In the genomic region with DNA sequence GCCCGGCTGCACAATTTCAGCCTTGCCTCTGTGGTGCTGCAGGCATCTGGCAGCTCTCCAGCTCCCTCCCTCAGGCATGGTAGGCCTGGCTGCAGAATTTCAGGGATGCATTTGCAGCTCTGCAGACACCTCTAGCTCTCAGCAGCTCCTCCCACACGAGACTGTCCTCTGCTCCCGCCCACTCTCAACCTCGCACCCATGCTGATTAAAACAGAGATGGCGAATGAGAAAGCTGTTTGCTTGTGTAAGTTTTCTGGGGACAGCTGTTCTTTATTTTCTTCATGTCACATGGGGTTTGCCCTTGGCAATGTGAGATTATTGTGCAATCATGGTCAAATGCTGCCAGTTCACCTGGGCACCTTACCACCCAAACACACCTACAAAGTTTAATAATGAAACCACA, we compare ENCODE assay signal across 8 mouse cellular contexts.
DNase-seq lines count a peak whose midpoint lies in the region; ATAC-seq and TF ChIP-seq lines count a peak whose summit lies in the region.

No protein-coding gene starts in this region.

- no peaks in the 10 kb centered on the region for H3K36me3 ChIP-seq in forebrain, embryonic 16.5 days (ENCODE audit: control insufficient read depth, insufficient read depth)
- peaks cover 4% of the 10 kb centered on the region; the same call in 1 of the 2 replicates for H3K36me3 ChIP-seq in lung, postnatal 0 days (ENCODE audit: insufficient read depth, low read length)

- H3K9ac ChIP-seq in forebrain, embryonic 16.5 days (replicated peaks; ENCODE audit: low read depth, low read length), result no peak overlapping the region
- no peak overlapping the region for H3K9ac ChIP-seq in lung, postnatal 0 days (replicated peaks; ENCODE audit: low read depth)

- H3K27me3 ChIP-seq in forebrain, embryonic 16.5 days (replicated peaks; ENCODE audit: control insufficient read depth, insufficient read depth, low read length), result no peaks in the 10 kb centered on the region
- H3K27me3 ChIP-seq in lung, postnatal 0 days (replicated peaks; ENCODE audit: insufficient read depth, low read length), result no peaks in the 10 kb centered on the region

- TF ChIP-seq CTCF in lung, postnatal 0 days (IDR thresholded peaks at IDR 0.05), result no peak

- no peaks in the 10 kb centered on the region for H3K9me3 ChIP-seq in forebrain, embryonic 16.5 days (ENCODE audit: control insufficient read depth, low read length)
- no peaks in the 10 kb centered on the region for H3K9me3 ChIP-seq in lung, postnatal 0 days (ENCODE audit: low read length)

- H3K4me3 ChIP-seq in forebrain, embryonic 16.5 days (replicated peaks; ENCODE audit: low read length), result no peak overlapping the region
- H3K4me3 ChIP-seq in lung, postnatal 0 days (ENCODE audit: low read depth, low read length), result no peak overlapping the region

- H3K4me1 ChIP-seq in forebrain, embryonic 16.5 days (replicated peaks; ENCODE audit: control insufficient read depth, insufficient read depth, low read length), result peaks cover 10% of the 10 kb centered on the region
- no peaks in the 10 kb centered on the region for H3K4me1 ChIP-seq in lung, postnatal 0 days (ENCODE audit: insufficient read depth, low read depth, low read length)

- H3K27ac ChIP-seq in forebrain, embryonic 16.5 days (ENCODE audit: low read length), result no peak overlapping the region; the same call in 1 of the 2 replicates
- no peak overlapping the region for H3K27ac ChIP-seq in lung, postnatal 0 days (ENCODE audit: low read length)

- DNase-seq in frontal cortex, postnatal 10 days (ENCODE audit: low spot score in 2 of 2), result no peak
- peak; percentile 12 for DNase-seq in adipocyte (ENCODE audit: low spot score)
- DNase-seq in kidney, adult 8-10 months, result peak; percentile 18 to 33
- DNase-seq in lung, postnatal 0 days (ENCODE audit: low spot score), result peak; percentile 13
- DNase-seq in spleen, adult 18-20 months, result no peak
- no peak for DNase-seq in spleen, postnatal 10 days (ENCODE audit: low spot score in 2 of 2)

- TF ChIP-seq EP300 in lung, postnatal 0 days (IDR thresholded peaks at IDR 0.05), result no peak

- no peak overlapping the region for H3K4me2 ChIP-seq in forebrain, embryonic 16.5 days (ENCODE audit: low read length)
- no peak overlapping the region for H3K4me2 ChIP-seq in lung, postnatal 0 days (replicated peaks; ENCODE audit: low read depth, low read length)

- 20% methylated on average over 5 of the region's 5 CpGs for WGBS in forebrain, embryonic 16.5 days
- 45% methylated on average over 5 of the region's 5 CpGs for WGBS in lung, postnatal 0 days

- peak; percentile 75 for ATAC-seq in frontal cortex, adult (ENCODE audit: low TSS enrichment)
- peak; percentile 70 for ATAC-seq in forebrain, embryonic 16.5 days
- no peak for ATAC-seq in lung, postnatal 0 days

Comparison
In these comparisons a context has a peak if more than half of its experiments do, and no peak if none do; other contexts are left out.
1. DNase-seq: peak in adipocyte (single experiment), kidney, adult 8-10 months (2 of 2) and lung, postnatal 0 days (single experiment); none in frontal cortex, postnatal 10 days (0 of 2), spleen, adult 18-20 months (0 of 2) and spleen, postnatal 10 days (0 of 2).